Mouse (Mus musculus) skeletal muscle tissue, adult 2 months (tissue): Measurements from ENCODE around the gene Ppef1.
A peak's percentile ranks its signal among the peaks of the same experiment; 100 is the strongest.
"Not testable (repeated sequence)": the region's sequence is repeated elsewhere in the genome, so short reads cannot be mapped to it uniquely, and the experiment has no call there.

Experiments used
- DNase-seq: peaks from one replicate; pipeline ENCODE4 v3.0.0-alpha.2; 2012; ENCODE audit warnings: low read depth, low spot score

Gene Ppef1

DNA sequence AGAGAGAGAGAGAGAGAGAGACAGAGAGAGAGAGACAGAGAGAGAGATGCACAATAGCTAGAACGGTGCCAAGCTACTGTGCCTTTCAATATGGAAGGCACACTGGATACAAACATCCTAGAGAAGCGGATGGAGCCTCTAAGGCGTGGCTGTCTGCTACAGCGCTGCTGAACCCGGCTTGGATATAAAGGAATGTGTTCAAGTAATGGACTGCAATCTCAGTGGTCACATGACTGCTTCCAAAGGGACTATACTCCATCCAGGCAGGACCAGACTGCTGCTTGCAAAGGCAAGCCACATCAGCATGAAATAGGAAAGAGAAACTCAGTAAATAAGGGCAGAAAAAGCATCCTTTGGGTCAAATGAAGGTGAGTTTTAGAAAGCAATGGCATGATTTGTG is at the start of gene Ppef1:
Gene Ppef1 (minus strand): TSS at position 116 of the 400 bp plus-strand sequence.
- no peak for DNase-seq

DNA sequence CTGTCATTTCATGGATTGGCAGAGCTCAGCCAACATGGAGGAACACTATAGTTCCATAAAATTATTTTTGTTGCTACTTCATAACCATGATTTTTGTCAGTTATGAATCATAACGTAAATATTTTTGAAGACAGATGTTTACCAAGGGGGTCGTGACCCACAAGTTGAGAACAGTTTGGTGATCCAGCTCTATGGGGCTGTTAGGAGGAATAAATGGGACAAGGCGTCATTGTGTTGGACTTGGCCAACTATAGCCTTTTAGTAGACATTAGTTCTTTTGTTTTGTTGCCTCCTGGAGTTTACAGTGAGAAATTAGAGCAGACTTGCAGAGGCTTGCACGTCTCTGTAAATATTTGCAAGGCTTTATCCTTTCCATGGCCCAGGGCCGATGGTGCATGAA is 46.7 kb upstream of the Ppef1 start:
- DNase-seq = no peak

DNA sequence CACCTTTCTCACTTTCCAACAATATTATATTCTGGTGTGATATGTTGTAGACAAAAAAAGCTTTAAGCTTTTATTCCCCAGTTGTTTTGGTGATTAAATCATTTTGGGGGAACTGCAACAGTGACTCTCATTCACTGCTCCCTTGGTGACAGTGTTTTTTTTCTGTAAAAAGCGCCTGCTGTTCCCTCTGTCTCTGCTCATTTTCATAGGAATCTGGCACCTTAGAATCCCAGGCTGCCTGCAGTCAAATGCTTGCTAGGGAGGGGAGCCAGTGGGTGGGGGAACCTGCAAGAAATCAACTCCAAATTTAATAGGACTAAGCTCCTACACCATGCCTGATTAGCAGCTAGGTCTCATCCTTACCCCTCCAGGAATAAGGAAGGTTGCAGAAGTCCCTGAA is 37.5 kb upstream of the Ppef1 start:
- no peak for DNase-seq

DNA sequence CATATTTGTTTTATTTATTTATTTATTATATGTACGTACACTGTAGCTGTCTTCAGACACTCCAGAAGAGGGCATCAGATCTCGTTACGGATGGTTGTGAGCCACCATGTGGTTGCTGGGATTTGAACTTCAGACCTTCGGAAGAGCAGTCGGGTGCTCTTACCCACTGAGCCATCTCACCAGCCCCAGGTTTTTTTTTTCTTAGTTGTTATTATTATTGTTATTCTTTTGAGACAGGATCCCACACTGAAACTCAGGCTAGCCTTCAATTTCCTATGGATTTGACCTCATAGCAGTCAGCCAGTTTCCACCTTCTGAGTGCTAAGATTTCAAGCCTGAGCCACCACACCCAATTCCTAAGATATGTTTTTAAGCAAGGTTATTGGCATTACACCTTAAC is 34.1 kb upstream of the Ppef1 start:
- not testable (repeated sequence) for DNase-seq

DNA sequence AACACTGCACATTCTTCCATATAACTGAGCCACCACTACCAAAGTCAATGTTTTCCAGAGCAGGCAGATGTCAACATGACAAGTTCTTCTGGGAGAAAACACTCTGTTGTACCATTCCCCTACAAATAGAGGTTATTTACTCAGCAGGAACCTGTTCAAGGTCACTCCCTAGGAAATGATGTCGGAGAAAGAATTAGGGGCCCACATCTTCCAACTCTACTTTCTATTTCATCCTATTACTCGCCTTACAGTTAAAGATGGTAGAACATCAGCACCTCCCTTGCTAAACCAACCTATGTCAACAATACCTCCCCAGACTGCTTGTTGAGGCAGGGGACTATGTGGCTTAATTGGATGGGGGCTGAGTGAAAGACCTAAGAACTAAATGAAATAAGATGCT is 32.1 kb upstream of the Ppef1 start, which contains the start of gene Rs1:
Gene Rs1 (plus strand): TSS at position 301 of the 400 bp plus-strand sequence.
- DNase-seq = no peak

DNA sequence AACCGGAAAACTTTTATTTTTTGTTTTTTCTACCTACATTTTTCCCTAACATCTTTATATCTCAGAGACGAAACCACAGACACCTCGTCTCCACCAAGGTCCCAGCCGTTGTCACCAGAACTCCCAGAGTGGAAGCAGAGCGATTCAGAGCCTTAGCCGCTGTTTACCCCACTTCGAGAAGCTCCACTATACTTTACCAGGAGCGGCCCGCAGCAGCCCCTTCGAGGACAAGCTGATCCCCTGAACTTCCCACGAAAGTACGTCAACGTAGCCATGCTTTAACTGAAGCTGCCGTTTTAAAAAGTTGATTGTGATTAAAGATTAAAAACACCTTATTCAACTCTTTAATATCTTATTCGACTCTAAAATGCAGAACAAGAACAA is 30.7 kb upstream of the Ppef1 start:
- no peak for DNase-seq

DNA sequence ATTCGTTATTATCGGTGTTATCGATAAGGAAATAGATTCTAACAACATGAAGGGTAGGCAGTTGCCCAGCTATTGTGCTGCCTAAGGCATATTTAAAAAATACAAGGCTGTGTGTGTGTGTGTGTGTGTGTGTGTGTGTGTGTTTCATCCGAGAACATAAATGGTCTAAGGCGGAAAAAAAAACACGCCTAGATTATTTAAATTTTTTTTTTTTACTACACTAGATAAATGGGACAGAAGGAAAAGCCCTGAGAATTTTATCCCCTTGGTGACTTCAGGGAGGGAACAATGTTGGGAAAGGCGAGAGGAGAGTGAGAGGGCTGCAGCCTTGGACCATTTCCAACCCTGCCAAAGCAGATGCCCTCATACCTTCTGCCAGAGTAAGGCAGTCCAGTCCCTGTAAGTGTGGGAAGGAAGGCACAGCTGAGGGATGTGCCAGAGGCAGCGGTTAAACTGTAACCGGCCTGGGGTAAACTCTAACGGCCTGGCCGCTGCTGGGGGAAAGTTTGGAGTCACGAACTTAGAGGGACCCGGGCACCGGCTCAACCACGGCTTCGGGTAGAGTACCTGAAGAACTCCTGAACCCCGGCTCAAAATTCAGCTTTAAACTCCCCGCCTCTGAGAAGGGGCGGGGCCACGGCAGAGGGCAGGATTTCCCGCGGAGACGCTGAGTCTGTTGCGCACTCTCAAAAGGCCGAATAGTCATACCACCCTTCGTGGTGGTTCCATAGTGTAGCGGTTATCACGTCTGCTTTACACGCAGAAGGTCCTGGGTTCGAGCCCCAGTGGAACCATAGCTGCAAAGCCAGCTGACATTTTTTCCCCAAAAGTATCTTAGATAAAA is 30.0 kb upstream of the Ppef1 start:
- peak; percentile 85 for DNase-seq

DNA sequence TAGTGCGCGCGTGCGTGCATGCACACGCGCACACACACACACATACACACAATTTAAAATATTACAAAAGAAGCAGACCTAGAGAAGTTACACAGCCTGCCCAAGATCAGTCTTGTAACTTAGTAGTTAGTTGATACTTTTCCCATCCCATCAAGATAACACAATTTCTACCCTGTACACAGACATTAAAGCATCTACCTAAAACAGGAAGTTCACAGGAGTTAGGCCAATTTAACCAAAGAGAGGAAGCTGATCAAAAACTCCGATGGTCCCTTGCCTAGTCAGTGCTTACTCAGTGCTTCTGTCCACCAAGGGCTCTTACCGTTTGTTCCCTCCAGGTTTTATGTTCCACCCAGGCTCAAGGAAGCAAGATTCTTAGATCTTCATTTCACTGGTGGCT is 15.2 kb upstream of the Ppef1 start:
- DNase-seq = no peak

DNA sequence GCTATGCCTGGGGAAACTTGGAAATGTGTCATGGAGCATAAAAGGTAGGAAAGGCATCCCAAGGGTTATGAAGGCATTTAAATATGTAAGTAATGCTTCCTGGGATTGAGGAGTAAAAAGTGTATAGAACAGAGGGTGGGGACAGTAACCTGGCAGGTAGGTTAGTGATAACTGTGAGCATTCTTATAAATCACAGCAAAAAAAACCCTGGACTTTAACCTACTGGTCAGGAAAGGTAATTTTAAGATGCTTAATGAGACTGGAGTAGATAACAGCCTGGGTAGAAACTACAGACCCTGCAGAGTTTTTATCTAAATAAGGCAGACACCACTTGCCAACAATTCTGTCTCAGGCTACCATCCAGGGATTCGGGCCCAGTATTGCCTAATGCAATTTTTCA is 13.1 kb upstream of the Ppef1 start:
- no peak for DNase-seq

DNA sequence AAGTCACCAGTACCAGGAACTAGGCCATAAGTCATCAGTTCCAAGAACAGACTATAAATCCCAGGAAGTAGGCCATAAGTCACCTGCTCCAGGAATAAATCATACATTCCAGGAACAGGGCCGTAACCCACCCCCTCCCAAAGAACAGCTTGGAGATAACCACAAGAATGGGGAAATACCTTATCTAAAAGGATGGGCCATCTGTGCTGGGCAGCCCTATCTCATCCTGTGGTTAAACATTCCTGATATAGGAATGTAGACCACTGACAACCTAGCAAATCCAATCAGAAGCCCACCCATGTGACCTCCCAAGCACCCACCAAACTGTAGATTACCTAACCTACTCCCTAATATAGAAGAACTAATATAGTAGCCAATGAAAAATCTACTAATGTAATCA is 9.8 kb upstream of the Ppef1 start:
- no peak for DNase-seq

DNA sequence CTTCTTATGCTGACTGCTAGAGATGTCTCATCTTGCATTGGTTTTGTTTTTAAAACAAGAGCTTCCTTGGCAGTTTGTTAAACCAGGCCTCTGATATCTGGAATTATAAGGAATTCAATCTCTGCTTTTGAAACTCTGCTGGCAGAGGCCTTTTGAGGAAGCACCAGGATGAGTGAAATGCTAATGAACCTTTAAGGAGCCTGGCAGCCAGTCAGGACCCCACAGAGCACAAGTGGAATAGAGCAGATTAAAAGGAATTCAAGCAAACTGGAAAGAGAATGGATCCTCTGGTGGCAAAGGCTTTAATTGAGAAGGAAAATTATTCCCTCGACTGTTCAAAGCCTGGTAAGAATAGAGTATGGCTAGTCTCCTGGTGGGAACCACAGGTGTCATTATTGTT is 36.4 kb downstream of the Ppef1 start:
- DNase-seq = no peak

DNA sequence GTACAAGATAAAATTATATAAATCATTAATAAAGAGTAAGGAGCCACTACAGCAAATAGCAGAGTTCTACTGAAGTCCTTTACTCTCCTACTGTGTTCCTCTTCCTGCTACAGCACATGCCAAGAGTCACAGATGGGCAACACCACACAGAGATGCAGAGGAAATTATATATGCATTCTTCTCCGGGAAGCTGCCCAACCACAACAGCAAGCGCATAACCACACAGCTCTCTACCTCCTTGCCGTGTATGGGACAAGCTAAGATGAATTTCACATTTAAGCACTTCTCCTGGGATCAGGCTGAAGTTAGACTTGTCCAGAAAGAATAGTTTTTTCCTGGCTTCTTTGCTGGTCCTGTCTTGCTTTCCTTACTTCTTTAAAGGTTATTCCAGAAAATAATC is 44.0 kb downstream of the Ppef1 start:
- no peak for DNase-seq

DNA sequence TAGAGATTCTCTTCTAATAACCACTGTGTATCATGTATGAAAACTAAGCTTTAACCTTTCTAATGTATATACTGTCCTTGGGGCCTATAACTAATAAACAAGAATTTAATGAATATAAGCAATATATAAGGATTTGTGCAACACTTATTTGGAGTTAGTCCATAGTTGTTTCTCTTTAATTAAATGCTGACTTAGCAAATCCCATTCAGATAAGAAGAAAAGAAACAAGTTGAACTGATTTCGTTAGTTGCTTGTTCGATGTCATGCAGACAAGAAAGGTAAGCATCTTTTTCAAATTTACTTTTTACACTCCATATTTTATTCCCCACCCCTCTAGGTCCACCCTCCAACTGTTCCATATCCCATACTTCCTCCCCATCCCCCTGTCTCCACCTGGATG is 45.5 kb downstream of the Ppef1 start:
- no peak for DNase-seq

DNA sequence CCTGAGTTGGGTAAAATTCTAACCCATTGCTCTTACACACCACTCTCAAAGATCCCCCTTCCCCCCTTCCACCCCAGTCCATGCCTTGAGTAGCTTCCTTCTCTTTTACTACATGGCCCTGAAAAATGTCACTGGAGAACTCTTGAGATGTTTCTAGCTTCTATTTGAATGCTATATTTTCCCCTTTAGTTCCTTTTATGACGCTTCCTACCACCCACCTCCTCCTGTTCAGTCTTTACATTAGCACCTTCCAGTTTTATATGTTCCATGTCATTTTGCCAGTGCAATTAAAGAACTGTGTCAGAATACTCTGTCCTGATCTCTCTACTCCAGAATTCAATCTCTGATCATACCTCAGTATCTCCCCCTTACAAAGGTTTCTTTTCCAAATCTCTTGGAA is 65.6 kb downstream of the Ppef1 start:
- DNase-seq = no peak

DNA sequence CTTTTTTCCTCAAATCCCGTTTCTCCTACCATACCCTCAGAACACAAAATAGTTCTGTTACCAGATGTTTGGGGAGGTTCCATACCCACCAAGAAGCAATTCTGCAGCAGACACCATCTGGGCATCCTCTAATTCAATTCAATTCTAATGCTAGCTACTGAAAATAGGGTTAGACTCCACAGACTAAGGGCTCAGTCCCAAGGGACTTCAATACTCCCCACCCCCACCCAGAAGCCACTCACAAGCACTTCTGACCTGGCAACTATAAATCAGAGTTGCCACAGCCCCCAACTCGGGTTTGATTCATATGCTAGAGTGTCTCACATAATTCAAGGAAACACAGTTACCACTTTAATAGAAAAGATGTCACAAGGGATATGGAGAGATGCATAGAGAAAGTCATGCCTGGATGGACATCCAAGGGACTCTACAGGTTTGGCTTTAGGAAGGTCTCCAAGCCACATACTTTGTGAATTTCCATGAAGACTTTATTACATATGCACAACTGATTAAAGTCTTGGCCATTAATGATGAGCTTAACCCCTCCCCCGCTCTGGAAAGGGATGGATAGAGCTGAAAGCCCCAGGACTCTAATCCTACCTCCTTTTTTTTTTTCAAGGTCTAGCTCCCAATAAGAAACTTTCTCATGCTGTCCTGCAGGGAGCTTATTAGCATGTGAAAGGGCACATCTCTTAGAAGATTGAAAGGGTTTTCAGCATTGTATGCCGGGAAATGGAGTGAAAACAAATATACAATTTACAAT is 124.5 kb downstream of the Ppef1 start:
- no peak for DNase-seq

DNA sequence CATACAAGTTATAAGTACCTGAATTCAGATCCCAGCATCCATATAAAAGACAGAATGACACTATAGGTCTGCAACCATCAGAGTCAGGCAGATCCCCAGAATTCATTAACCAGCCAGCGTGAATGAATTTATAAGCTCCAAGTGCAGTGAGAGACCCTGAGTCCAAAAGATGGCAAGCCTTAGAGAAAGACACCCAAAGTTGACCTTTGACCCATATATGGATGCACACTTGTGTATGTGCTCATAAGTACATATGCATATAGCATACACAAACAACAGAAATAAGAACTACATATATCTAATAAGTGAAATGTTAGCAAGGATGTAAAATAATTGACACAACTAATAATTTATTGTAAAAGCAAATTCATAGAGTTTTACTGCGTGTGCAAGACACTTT is 125.1 kb downstream of the Ppef1 start:
- DNase-seq = no peak

DNA sequence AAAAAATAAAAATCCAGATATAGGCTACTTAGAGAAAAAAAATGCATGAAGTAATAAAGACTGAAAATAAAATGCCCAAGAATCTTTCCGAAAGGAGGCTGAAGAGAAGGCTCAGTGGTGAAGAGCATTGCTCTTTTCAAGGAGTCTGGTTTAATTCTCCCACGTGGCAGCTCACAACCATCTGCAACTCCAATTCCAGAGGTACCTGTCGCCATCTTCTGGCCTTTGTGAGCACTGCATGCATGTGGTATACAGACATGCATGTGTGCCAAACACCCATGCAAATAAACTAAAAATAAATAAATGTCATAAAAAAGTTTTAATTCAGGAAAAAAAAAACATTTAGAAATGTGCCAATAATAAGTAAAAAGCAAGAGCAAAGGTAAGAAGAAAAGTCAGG is 125.7 kb downstream of the Ppef1 start:
- DNase-seq = no peak

DNA sequence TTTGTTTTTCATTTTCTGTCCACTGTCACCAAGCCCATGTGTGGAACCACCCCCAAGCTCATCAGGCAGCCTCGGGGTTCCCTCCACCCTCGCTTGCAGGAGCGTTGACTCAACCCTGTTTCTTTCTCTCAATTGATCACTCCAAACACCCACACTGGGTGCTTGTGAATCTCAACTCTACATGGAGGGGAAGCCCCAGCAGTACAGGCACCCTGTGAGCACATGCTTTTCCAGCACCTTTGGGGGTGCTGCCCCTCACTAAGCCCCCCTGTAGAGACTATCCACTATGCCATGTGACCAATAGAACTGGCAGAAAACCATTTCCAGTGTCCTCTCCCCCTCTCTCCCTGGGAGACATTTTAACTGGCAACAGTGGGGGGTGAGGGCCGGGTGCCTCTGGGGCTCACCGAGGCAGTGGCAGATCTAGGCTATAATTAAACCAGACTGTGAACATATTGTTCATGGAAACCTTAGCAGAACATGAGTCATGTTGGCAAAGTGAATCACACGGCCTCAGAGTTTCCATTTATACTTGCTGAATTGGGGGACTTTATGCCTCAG is 131.5 kb downstream of the Ppef1 start:
- DNase-seq = no peak

DNA sequence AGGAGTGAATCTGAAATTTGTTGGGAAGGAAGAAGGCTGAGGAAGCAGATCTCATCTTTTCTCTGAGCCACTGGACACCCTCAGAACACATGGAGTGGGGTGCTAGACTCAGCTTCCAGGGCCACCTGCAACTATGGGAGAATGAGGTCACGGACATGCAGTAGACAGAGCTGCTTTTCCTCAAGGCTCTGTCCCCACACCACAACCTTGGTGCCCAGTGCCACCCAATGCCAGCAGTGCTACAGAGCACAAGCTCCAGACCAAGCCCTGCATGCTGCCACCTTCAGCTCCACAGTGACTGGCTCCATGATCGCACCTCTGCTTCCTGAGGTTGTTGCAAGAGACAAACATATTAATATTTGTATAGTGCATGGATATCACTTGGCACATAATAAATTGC is 132.2 kb downstream of the Ppef1 start:
- DNase-seq = no peak

DNA sequence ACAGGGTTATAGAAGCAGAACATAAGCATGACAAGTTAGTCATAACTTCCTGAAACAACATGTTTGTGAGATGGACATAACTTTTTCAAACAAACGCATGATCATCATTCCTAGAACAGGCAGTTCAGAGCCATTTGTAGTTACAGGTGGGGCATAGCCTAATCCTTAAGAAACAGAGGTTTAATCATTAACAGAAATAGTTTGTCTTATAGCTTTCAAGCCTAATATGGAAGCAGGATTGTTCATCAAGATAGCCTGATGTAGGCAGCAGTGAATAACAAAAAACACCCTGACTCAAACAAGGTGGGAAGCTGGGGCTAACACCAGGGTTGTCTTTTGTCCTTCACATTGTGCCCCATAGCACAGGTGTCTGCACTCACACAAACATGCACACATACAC is 132.8 kb downstream of the Ppef1 start:
- DNase-seq = no peak

DNA sequence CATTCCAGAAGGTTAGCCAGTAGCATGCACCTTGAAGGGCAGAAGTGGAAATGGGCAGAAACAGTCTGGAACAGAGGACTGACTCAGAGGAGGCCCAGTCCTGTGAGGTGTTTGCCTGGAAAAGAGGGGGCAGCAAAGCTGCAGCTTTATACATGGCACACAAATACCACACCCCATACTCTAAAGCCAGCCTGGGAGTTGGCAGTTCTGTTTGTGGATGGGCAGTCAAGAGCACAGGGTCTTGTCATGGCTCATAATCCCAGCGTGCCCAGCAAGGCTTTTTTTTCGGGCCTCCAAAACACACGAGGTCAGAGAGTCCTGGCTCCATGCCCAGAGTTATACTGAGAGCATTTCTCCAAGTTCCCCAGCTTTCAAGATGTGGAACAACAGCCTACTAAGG is 134.5 kb downstream of the Ppef1 start:
- no peak for DNase-seq

DNA sequence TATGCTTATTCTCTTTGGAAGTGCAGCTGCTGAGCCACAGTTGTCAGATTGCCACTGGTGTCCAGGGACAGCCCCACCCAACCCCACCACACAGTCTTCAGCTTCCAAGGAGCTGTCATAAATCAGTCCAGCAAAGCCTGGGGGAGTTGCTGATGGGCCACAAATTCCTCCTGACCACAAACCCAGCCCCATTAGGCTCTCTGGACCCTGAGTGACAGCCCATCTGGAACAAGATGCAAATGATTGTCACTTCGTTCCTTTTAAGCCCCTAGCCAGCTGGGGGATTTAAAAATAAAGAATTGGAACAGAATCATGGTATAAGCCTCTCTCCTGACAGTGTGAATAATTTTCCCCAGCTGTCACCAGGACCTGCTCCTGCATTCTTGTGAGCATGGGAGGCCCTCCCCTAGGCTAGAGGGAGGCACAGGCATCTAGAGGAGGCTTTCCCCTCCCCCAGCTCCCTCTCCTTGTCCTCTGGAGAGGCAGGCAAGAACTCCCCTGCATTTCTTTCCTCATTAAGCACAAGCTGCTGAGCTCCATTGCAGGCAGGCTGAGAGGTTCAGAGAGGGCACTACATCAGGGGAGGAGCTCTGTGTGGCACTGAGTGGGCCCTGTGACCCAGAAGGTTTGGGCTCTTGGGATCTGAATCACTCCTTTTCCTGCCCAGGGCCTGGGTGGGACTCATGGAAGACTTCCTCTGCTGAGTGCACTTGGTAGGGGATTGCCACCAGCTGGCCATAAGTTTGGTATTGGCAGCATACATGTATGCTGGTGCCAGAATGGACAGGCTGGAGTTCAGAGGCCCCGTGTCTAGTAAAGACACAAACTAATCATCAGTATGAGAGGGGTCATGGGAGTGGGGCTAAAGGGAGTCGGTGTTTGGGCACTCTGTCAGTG is 136.8 kb downstream of the Ppef1 start:
- DNase-seq = no peak
